Mouse (Mus musculus): Measurements from ENCODE around the gene Afg3l1. TPM values are rescaled to one million over a fixed set of nuclear protein-coding genes. Genes with fewer than 3 reads are reported as not detected.
"Not testable (repeated sequence)": the region's sequence is repeated elsewhere in the genome, so short reads cannot be mapped to it uniquely, and the experiment has no call there.

The Afg3l1 gene
- polyA plus RNA-seq, 1 experiment from 2014 or later, result 48.2 TPM

- 0 out of 2 replicates have a peak, but pooled peaks have one; percentile 3 for ATAC-seq (ENCODE audit: borderline replicate concordance, extremely low read depth, low FRiP score, low TSS enrichment)
- 23% methylated on average over 4 of the region's 4 CpGs for WGBS
- H3K4me3 ChIP-seq, result peak overlapping the region; percentile 69
These were observed 34.2 kb upstream of the Afg3l1 start for GRCm38 (mm10) chr8:123443576-123443921.

DNA sequence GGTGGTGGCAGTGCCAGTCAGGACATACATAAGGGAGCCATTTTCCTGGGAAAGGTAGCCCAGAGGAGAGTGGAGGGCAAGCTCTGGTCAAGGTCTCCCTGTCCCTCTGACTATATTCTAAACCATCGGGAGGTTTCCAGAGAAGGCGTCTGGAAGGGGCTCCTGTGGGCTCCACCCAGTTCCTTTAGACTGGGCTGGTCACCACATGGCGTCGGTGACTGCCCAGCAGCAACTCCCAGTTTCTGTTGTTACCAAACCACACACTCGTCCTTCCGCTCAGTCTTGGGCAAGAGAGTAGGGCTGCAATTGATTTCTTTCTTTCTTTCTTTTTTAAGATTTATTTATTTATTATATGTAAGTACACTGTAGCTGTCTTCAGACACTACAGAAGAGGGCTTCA, 33.6 kb upstream of the Afg3l1 start:
- no peak overlapping the region for H3K27ac ChIP-seq
- no peaks in the 10 kb centered on the region; the same call in 1 of the 2 replicates for H3K27me3 ChIP-seq
- H3K4me3 ChIP-seq, result peak overlapping the region; percentile 69; the same call in 1 of the 2 replicates
- 83% methylated on average over 6 of the region's 6 CpGs for WGBS
- H3K4me1 ChIP-seq, result peaks cover 7% of the 10 kb centered on the region; the same call in 1 of the 2 replicates
- H3K9ac ChIP-seq, result no peak overlapping the region
- H3K9me3 ChIP-seq, result no peaks in the 10 kb centered on the region
- no peaks in the 10 kb centered on the region for H3K36me3 ChIP-seq
- no peak for ATAC-seq (ENCODE audit: borderline replicate concordance, extremely low read depth, low FRiP score, low TSS enrichment)
- H3K4me2 ChIP-seq, result no peak overlapping the region

More at GRCm38 (mm10) chr8:123443576-123443921, 34.2 kb upstream of the Afg3l1 start:
- Histone ChIP-seq H3K4me1 (peaks cover 7% of the 10 kb centered on the region; the same call in 1 of the 2 replicates), H3K9me3 (no peaks in the 10 kb centered on the region), H3K9ac (peak overlapping the region; percentile 75), H3K36me3 (no peaks in the 10 kb centered on the region), H3K27ac (no peak overlapping the region), H3K27me3 (no peaks in the 10 kb centered on the region; the same call in 1 of the 2 replicates), H3K4me2 (peak overlapping the region; percentile 66)

DNA sequence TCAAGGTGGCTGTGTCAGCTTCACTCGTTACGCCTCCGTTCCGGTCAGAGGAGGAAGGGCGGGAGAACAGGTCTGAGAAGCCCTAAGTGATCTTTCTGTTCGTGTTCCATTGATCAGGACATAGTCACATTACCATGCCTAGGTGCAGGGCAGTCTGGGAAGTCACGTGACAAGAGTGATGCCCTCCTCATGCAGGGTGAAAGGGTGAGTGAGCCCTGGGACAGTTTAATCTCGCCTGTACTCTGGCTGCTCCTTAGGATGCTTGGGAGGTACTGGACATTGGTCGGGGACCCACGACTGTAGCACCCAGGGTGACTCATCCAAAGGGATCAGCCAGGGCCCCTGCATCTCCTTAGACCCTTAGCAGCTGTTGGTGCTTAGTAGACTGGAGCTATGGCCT, 31.7 kb upstream of the Afg3l1 start:
- ATAC-seq (ENCODE audit: borderline replicate concordance, extremely low read depth, low FRiP score, low TSS enrichment), result no peak
- Histone ChIP-seq H3K9me3 (no peaks in the 10 kb centered on the region), H3K36me3 (0 out of 2 replicates have a peak, but pooled peaks cover 2% of the 10 kb centered on the region), H3K27me3 (no peaks in the 10 kb centered on the region; the same call in 1 of the 2 replicates), H3K4me1 (peaks cover 7% of the 10 kb centered on the region; the same call in 1 of the 2 replicates), H3K27ac (no peak overlapping the region), H3K4me2 (no peak overlapping the region), H3K9ac (no peak overlapping the region), H3K4me3 (no peak overlapping the region)
- 77% methylated on average over 10 of the region's 10 CpGs for WGBS

GRCm38 (mm10) chr8:123446799-123447198, 30.9 kb upstream of the Afg3l1 start:
- 0 out of 2 replicates have a peak, but pooled peaks cover 2% of the 10 kb centered on the region for H3K36me3 ChIP-seq
- no peak overlapping the region for H3K9ac ChIP-seq
- H3K4me1 ChIP-seq, result peaks cover 7% of the 10 kb centered on the region; the same call in 1 of the 2 replicates
- no peak overlapping the region for H3K27ac ChIP-seq
- no peak overlapping the region for H3K4me3 ChIP-seq
- no peaks in the 10 kb centered on the region; the same call in 1 of the 2 replicates for H3K27me3 ChIP-seq
- whole genome bisulfite sequencing, result 65% methylated on average over 6 of the region's 6 CpGs
- no peaks in the 10 kb centered on the region for H3K9me3 ChIP-seq
- H3K4me2 ChIP-seq, result no peak overlapping the region
- ATAC-seq (ENCODE audit: borderline replicate concordance, extremely low read depth, low FRiP score, low TSS enrichment), result no peak

DNA sequence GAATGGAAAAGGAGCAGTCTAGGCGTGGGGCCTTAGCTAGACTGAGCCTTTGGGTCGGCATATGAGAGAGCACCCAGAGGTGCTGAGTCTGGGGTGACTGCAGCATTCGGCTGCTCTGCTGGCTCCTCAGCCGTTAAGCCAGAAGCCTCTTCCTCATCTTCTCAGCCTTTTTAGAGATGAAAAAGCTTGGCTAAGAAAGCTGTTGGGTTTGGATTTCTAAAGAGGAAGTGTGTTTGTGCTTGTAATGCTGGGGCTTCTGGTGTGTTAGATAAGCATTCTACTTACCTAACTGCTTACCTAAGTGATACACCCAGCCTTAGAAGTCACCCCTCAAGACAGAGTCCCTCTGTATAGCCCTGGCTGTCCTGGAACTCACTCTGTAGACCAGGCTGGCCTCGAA, 26.9 kb upstream of the Afg3l1 start:
- no peaks in the 10 kb centered on the region for H3K27me3 ChIP-seq
- no peak overlapping the region for H3K4me2 ChIP-seq
- 83% methylated on average over 5 of the region's 5 CpGs for WGBS
- no peaks in the 10 kb centered on the region for H3K4me1 ChIP-seq
- H3K27ac ChIP-seq, result no peak overlapping the region
- H3K9ac ChIP-seq, result no peak overlapping the region
- ATAC-seq (ENCODE audit: borderline replicate concordance, extremely low read depth, low FRiP score, low TSS enrichment), result no peak
- peaks cover 24% of the 10 kb centered on the region for H3K36me3 ChIP-seq
- no peaks in the 10 kb centered on the region for H3K9me3 ChIP-seq
- H3K4me3 ChIP-seq, result no peak overlapping the region

GRCm38 (mm10) chr8:123451747-123452146, 26.0 kb upstream of the Afg3l1 start:
- not testable (repeated sequence) for H3K4me1 ChIP-seq; H3K9me3 ChIP-seq; H3K4me2 ChIP-seq; H3K27ac ChIP-seq; H3K27me3 ChIP-seq; H3K4me3 ChIP-seq; ATAC-seq (ENCODE audit: borderline replicate concordance, extremely low read depth, low FRiP score, low TSS enrichment); H3K9ac ChIP-seq
- H3K36me3 ChIP-seq, result peaks cover 24% of the 10 kb centered on the region
- WGBS, result 94% methylated on average over 12 of the region's 12 CpGs

DNA sequence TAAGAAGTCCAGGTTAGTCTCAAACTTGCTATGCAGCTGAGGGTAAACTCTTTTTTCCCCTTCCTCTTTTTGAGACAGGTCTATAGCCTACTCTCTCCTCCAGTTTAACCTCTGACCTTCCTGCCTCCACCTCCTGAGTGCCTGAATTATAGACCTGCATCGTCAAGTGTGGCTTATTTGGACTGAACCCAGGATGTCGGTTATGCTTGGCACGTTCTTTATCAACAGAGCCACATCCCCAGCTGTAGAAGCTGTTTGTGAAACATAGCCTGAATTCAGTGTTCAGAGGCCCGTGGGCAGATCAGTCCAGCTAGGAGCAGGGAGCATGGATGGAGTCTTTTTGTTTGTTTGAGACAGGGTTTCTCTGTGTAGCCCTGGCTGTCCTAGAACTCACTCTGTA, 25.6 kb upstream of the Afg3l1 start:
- no peaks in the 10 kb centered on the region for H3K27me3 ChIP-seq
- H3K4me2 ChIP-seq, result no peak overlapping the region
- H3K27ac ChIP-seq, result no peak overlapping the region
- H3K9me3 ChIP-seq, result no peaks in the 10 kb centered on the region
- H3K9ac ChIP-seq, result no peak overlapping the region
- no peaks in the 10 kb centered on the region for H3K4me1 ChIP-seq
- H3K36me3 ChIP-seq, result peaks cover 24% of the 10 kb centered on the region
- ATAC-seq (ENCODE audit: borderline replicate concordance, extremely low read depth, low FRiP score, low TSS enrichment), result no peak
- no peak overlapping the region for H3K4me3 ChIP-seq
- 73% methylated on average over 4 of the region's 4 CpGs for WGBS

GRCm38 (mm10) chr8:123453291-123453690, 24.4 kb upstream of the Afg3l1 start:
- no peaks in the 10 kb centered on the region for H3K27me3 ChIP-seq
- no peak for ATAC-seq (ENCODE audit: borderline replicate concordance, extremely low read depth, low FRiP score, low TSS enrichment)
- H3K9me3 ChIP-seq, result no peaks in the 10 kb centered on the region
- no peak overlapping the region for H3K4me3 ChIP-seq
- no peaks in the 10 kb centered on the region for H3K4me1 ChIP-seq
- 71% methylated on average over 7 of the region's 7 CpGs for WGBS
- no peak overlapping the region for H3K27ac ChIP-seq
- no peak overlapping the region for H3K4me2 ChIP-seq
- peaks cover 24% of the 10 kb centered on the region for H3K36me3 ChIP-seq
- no peak overlapping the region for H3K9ac ChIP-seq

DNA sequence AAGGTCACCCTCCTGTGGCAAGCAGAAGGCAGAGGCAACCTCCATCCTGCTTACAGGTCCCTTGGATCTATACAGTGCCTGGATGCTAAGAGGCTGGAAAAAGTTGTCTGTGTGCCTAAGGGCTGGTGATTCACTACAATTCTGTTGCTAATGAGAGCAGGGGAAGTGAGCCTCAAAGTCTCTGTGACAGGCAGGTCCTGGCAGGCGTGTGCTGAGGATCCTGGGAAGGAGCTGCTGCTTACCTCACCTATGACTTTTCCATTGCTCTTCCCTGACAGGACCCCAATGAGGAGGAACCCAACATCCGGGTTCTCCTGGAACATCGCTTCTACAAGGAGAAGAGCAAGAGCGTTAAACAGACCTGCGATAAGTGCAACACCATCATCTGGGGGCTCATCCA, 23.8 kb upstream of the Afg3l1 start:
- no peak overlapping the region for H3K4me2 ChIP-seq
- no peak overlapping the region for H3K4me3 ChIP-seq
- H3K4me1 ChIP-seq, result no peaks in the 10 kb centered on the region
- H3K27me3 ChIP-seq, result no peaks in the 10 kb centered on the region
- no peak overlapping the region for H3K27ac ChIP-seq
- 80% methylated on average over 5 of the region's 5 CpGs for WGBS
- no peak overlapping the region for H3K9ac ChIP-seq
- H3K9me3 ChIP-seq, result no peaks in the 10 kb centered on the region
- peaks cover 30% of the 10 kb centered on the region for H3K36me3 ChIP-seq
- no peak for ATAC-seq (ENCODE audit: borderline replicate concordance, extremely low read depth, low FRiP score, low TSS enrichment)

- H3K4me1 ChIP-seq, result no peaks in the 10 kb centered on the region
- H3K9me3 ChIP-seq, result no peaks in the 10 kb centered on the region
- no peaks in the 10 kb centered on the region for H3K27me3 ChIP-seq
- ATAC-seq (ENCODE audit: borderline replicate concordance, extremely low read depth, low FRiP score, low TSS enrichment), result no peak
- no peak overlapping the region for H3K27ac ChIP-seq
- no peak overlapping the region for H3K9ac ChIP-seq
- peaks cover 33% of the 10 kb centered on the region for H3K36me3 ChIP-seq
- 92% methylated on average over 6 of the region's 6 CpGs for WGBS
- H3K4me3 ChIP-seq, result no peak overlapping the region
- no peak overlapping the region for H3K4me2 ChIP-seq
These were observed 23.1 kb upstream of the Afg3l1 start for GRCm38 (mm10) chr8:123454559-123454958.

DNA sequence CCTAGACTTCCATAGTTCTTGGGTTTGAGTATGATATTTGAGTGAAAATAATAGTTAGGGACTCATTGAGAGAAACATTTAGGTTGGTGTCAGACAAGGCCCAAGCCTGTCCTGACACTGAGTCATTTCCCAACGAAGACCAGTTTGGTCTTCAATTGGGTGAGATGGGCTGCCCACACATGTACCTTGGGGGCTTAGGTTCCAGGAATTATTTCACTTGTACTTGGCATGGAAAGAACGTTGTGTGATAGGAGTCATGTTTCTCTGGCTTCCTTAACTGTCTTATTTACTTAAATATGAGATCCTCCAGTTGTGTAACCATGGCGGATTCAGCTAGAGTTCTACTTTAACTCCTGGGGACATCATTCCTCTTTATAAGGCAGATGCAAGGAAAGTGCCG, 14.1 kb upstream of the Afg3l1 start:
- Histone ChIP-seq H3K27ac (no peak overlapping the region), H3K4me2 (no peak overlapping the region), H3K4me3 (no peak overlapping the region), H3K36me3 (peaks cover 16% of the 10 kb centered on the region; the same call in 1 of the 2 replicates), H3K9ac (no peak overlapping the region), H3K4me1 (no peaks in the 10 kb centered on the region), H3K9me3 (no peaks in the 10 kb centered on the region), H3K27me3 (no peaks in the 10 kb centered on the region)
- WGBS, result 85% methylated on average over 4 of the region's 4 CpGs
- no peak for ATAC-seq (ENCODE audit: borderline replicate concordance, extremely low read depth, low FRiP score, low TSS enrichment)

GRCm38 (mm10) chr8:123467476-123467875, 10.2 kb upstream of the Afg3l1 start:
- H3K4me3 ChIP-seq, result no peak overlapping the region
- WGBS, result 71% methylated on average over 3 of the region's 3 CpGs
- H3K4me2 ChIP-seq, result no peak overlapping the region
- H3K27ac ChIP-seq, result no peak overlapping the region
- no peaks in the 10 kb centered on the region for H3K27me3 ChIP-seq
- no peaks in the 10 kb centered on the region for H3K36me3 ChIP-seq
- H3K9ac ChIP-seq, result no peak overlapping the region
- no peaks in the 10 kb centered on the region for H3K4me1 ChIP-seq
- no peaks in the 10 kb centered on the region for H3K9me3 ChIP-seq
- ATAC-seq (ENCODE audit: borderline replicate concordance, extremely low read depth, low FRiP score, low TSS enrichment), result no peak

- H3K4me2 ChIP-seq; H3K4me1 ChIP-seq; H3K4me3 ChIP-seq; ATAC-seq (ENCODE audit: borderline replicate concordance, extremely low read depth, low FRiP score, low TSS enrichment); H3K9ac ChIP-seq; H3K27me3 ChIP-seq; H3K27ac ChIP-seq; H3K36me3 ChIP-seq; H3K9me3 ChIP-seq: not testable (repeated sequence)
- 55% methylated on average over 6 of the region's 6 CpGs for WGBS
These were observed 4.7 kb upstream of the Afg3l1 start for GRCm38 (mm10) chr8:123472991-123473390.
